Mouse (Mus musculus): ENCODE data around the gene Sirt2.

- TF ChIP-seq POLR2A (IDR thresholded peaks at IDR 0.05; ENCODE audit: control insufficient read depth, low read depth, low read length) (no peak), CTCF (IDR thresholded peaks at IDR 0.05; ENCODE audit: control insufficient read depth, insufficient read depth, insufficient replicate concordance, low read depth, low read length) (no peak)
Measured at GRCm38 (mm10) chr7:28724613-28725012, 41.9 kb upstream of the Sirt2 start.

All from testis, adult 2 months (tissue).